Mouse (Mus musculus): ENCODE measurements around the gene Uggt1.
A peak's percentile ranks its signal among the peaks of the same experiment; 100 is the strongest.

The Uggt1 gene

GRCm38 (mm10) chr1:36244058-36244827 lies at the start of gene Uggt1:
TSS of gene Uggt1 (minus strand) at chr1:36244720.
- DNase-seq = peak; percentile 86 to 90

- DNase-seq = no peak
Observed at GRCm38 (mm10) chr1:36293470-36293869, 49.0 kb upstream of the Uggt1 start.

- peak in 1 of 2 experiments; percentile 57 for DNase-seq
Observed at GRCm38 (mm10) chr1:36281849-36282248, 37.3 kb upstream of the Uggt1 start.

- no peak for DNase-seq
Observed at GRCm38 (mm10) chr1:36280938-36281337, 36.4 kb upstream of the Uggt1 start.

- DNase-seq = peak; percentile 72
Observed at GRCm38 (mm10) chr1:36279202-36279601, 34.7 kb upstream of the Uggt1 start.

- peak; percentile 66 to 73 for DNase-seq
Observed at GRCm38 (mm10) chr1:36277267-36278060, 32.9 kb upstream of the Uggt1 start.

GRCm38 (mm10) chr1:36275635-36276389 lies 31.3 kb upstream of the Uggt1 start:
- no peak for DNase-seq

GRCm38 (mm10) chr1:36274455-36274854 lies 29.9 kb upstream of the Uggt1 start, which contains the start of gene Neurl3:
TSS of gene Neurl3 (minus strand) at chr1:36274679.
- DNase-seq = no peak

- no peak for DNase-seq
Observed at GRCm38 (mm10) chr1:36273288-36273687, 28.8 kb upstream of the Uggt1 start.

- DNase-seq = peak in 1 of 2 experiments; percentile 47
Observed at GRCm38 (mm10) chr1:36272546-36272945, 28.0 kb upstream of the Uggt1 start.

GRCm38 (mm10) chr1:36271516-36272230 lies 27.2 kb upstream of the Uggt1 start:
- DNase-seq = no peak

- no peak for DNase-seq
Observed at GRCm38 (mm10) chr1:36270666-36271065, 26.1 kb upstream of the Uggt1 start.

- DNase-seq = no peak
Observed at GRCm38 (mm10) chr1:36269121-36269795, 24.7 kb upstream of the Uggt1 start.

- no peak for DNase-seq
Observed at GRCm38 (mm10) chr1:36267595-36267994, 23.1 kb upstream of the Uggt1 start.

GRCm38 (mm10) chr1:36266293-36266692 lies 21.8 kb upstream of the Uggt1 start:
- no peak for DNase-seq

- DNase-seq = peak; percentile 54 to 79
Observed at GRCm38 (mm10) chr1:36263833-36264488, 19.4 kb upstream of the Uggt1 start.

GRCm38 (mm10) chr1:36261708-36262504 lies 17.4 kb upstream of the Uggt1 start:
- DNase-seq = no peak

GRCm38 (mm10) chr1:36260418-36260817 lies 15.9 kb upstream of the Uggt1 start:
- no peak for DNase-seq

- DNase-seq = no peak
Observed at GRCm38 (mm10) chr1:36259281-36259680, 14.8 kb upstream of the Uggt1 start.

GRCm38 (mm10) chr1:36258631-36259030 lies 14.1 kb upstream of the Uggt1 start:
- no peak for DNase-seq

All from thymus, adult 18-20 months (tissue).